Mouse (Mus musculus) embryonic fibroblast, embryonic 13.5 days (primary cell): ENCODE data around the gene Trpv2.

Experiments
- CTCF ChIP-seq: IDR thresholded peaks from 2 replicates; pipeline ENCODE4 v1.5.1; 2011; ENCODE audit warnings: mild to moderate bottlenecking, control low read depth, low read length, moderate library complexity, borderline replicate concordance; ENCODE audit not compliant: insufficient read depth
- POLR2A ChIP-seq: IDR thresholded peaks from 2 replicates; pipeline ENCODE4 v1.6.1; 2011; ENCODE audit warnings: low read depth, mild to moderate bottlenecking, control low read depth, low read length, moderate library complexity

DNA sequence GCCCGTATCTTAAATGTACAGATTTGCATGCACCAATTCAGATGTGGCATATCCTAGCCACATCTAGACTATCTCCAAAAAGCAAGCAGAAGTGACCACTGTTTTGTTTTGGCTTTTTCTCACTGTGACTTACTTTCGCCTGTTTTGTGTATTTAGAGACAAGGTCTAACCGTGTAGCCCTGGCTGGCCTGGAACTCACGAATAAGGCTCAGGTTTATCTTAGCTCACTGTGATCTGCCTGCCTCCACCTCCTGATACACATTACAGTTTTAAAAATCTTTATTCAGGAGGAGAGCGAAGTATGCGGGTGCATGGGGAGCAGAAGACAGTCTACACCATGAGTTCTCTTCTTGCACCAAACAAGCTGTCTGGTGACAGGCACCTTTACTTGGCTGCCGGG lies 34.1 kb upstream of the Trpv2 start:
- TF ChIP-seq CTCF: no peak
- TF ChIP-seq POLR2A: no peak
